Mouse (Mus musculus): ENCODE measurements around the gene Cdh1. TPM values are rescaled to one million over a fixed set of nuclear protein-coding genes. Genes with fewer than 3 reads are reported as not detected.
A peak's percentile ranks its signal among the peaks of the same experiment; 100 is the strongest.
"Not testable (repeated sequence)": the region's sequence is repeated elsewhere in the genome, so short reads cannot be mapped to it uniquely, and the experiment has no call there.

Gene Cdh1
- polyA plus RNA-seq, 1 experiment from 2014 or later, result 3.9 TPM

- Histone ChIP-seq H3K9ac (no peak overlapping the region), H3K36me3 (no peaks in the 10 kb centered on the region), H3K27me3 (no peaks in the 10 kb centered on the region), H3K9me3 (no peaks in the 10 kb centered on the region), H3K4me1 (replicated peaks) (no peaks in the 10 kb centered on the region), H3K4me2 (no peak overlapping the region), H3K27ac (replicated peaks) (no peak overlapping the region), H3K4me3 (no peak overlapping the region)
- 44% methylated on average over 6 of the region's 6 CpGs for WGBS
- 0 out of 2 replicates have a peak, but pooled peaks have one; percentile 27 for ATAC-seq (ENCODE audit: low FRiP score, low read depth)
Observed at GRCm38 (mm10) chr8:106576849-106577555, 26.1 kb upstream of the Cdh1 start.

- Histone ChIP-seq H3K27ac (replicated peaks) (no peak overlapping the region), H3K27me3 (no peaks in the 10 kb centered on the region), H3K4me3 (no peak overlapping the region), H3K9ac (no peak overlapping the region), H3K4me1 (replicated peaks) (no peaks in the 10 kb centered on the region), H3K9me3 (no peaks in the 10 kb centered on the region), H3K4me2 (no peak overlapping the region), H3K36me3 (no peaks in the 10 kb centered on the region)
- 71% methylated on average over 2 of the region's 2 CpGs for WGBS
- ATAC-seq (ENCODE audit: low FRiP score, low read depth), result no peak
Observed at GRCm38 (mm10) chr8:106579510-106579909, 23.6 kb upstream of the Cdh1 start.

GRCm38 (mm10) chr8:106581344-106582088 lies 21.6 kb upstream of the Cdh1 start:
- Histone ChIP-seq H3K4me1 (replicated peaks) (no peaks in the 10 kb centered on the region), H3K4me3 (no peak overlapping the region), H3K9me3 (no peaks in the 10 kb centered on the region), H3K36me3 (no peaks in the 10 kb centered on the region), H3K27me3 (no peaks in the 10 kb centered on the region), H3K4me2 (no peak overlapping the region), H3K27ac (replicated peaks) (no peak overlapping the region), H3K9ac (no peak overlapping the region)
- ATAC-seq (ENCODE audit: low FRiP score, low read depth), result no peak
- WGBS, result 77% methylated on average over 6 of the region's 6 CpGs

- no peak overlapping the region for H3K27ac ChIP-seq (replicated peaks)
- H3K4me1 ChIP-seq (replicated peaks), result no peaks in the 10 kb centered on the region
- no peak overlapping the region for H3K9ac ChIP-seq
- 82% methylated on average over 11 of the region's 11 CpGs for WGBS
- H3K4me3 ChIP-seq, result no peak overlapping the region
- no peak overlapping the region for H3K4me2 ChIP-seq
- no peaks in the 10 kb centered on the region for H3K9me3 ChIP-seq
- no peaks in the 10 kb centered on the region for H3K27me3 ChIP-seq
- no peak for ATAC-seq (ENCODE audit: low FRiP score, low read depth)
- H3K36me3 ChIP-seq, result no peaks in the 10 kb centered on the region
Observed at GRCm38 (mm10) chr8:106584942-106585670, 18.0 kb upstream of the Cdh1 start.

- H3K36me3 ChIP-seq, result no peaks in the 10 kb centered on the region
- H3K4me3 ChIP-seq, result no peak overlapping the region
- H3K9me3 ChIP-seq, result no peaks in the 10 kb centered on the region
- no peaks in the 10 kb centered on the region for H3K4me1 ChIP-seq (replicated peaks)
- H3K27me3 ChIP-seq, result no peaks in the 10 kb centered on the region
- H3K27ac ChIP-seq (replicated peaks), result no peak overlapping the region
- no peak for ATAC-seq (ENCODE audit: low FRiP score, low read depth)
- WGBS, result 88% methylated on average over 3 of the region's 3 CpGs
- no peak overlapping the region for H3K4me2 ChIP-seq
- H3K9ac ChIP-seq, result no peak overlapping the region
Observed at GRCm38 (mm10) chr8:106585671-106586037, 17.5 kb upstream of the Cdh1 start.

GRCm38 (mm10) chr8:106586896-106587295 lies 16.3 kb upstream of the Cdh1 start:
- WGBS, result 80% methylated on average over 8 of the region's 8 CpGs
- Histone ChIP-seq H3K36me3 (no peaks in the 10 kb centered on the region), H3K9me3 (no peaks in the 10 kb centered on the region), H3K4me3 (no peak overlapping the region), H3K9ac (no peak overlapping the region), H3K27ac (replicated peaks) (no peak overlapping the region), H3K27me3 (no peaks in the 10 kb centered on the region), H3K4me2 (no peak overlapping the region), H3K4me1 (replicated peaks) (no peaks in the 10 kb centered on the region)
- no peak for ATAC-seq (ENCODE audit: low FRiP score, low read depth)

- 74% methylated on average over 3 of the region's 3 CpGs for WGBS
Observed at GRCm38 (mm10) chr8:106588443-106589431, 14.4 kb upstream of the Cdh1 start.

GRCm38 (mm10) chr8:106592458-106592857 lies 10.7 kb upstream of the Cdh1 start:
- 67% methylated on average over 3 of the region's 3 CpGs for WGBS
- no peaks in the 10 kb centered on the region for H3K27me3 ChIP-seq
- H3K27ac ChIP-seq (replicated peaks), result no peak overlapping the region
- H3K4me3 ChIP-seq, result no peak overlapping the region
- no peak for ATAC-seq (ENCODE audit: low FRiP score, low read depth)
- H3K9ac ChIP-seq, result no peak overlapping the region
- no peaks in the 10 kb centered on the region for H3K4me1 ChIP-seq (replicated peaks)
- no peak overlapping the region for H3K4me2 ChIP-seq
- no peaks in the 10 kb centered on the region for H3K9me3 ChIP-seq
- no peaks in the 10 kb centered on the region for H3K36me3 ChIP-seq

More at GRCm38 (mm10) chr8:106588443-106589431, 14.4 kb upstream of the Cdh1 start:
- H3K27ac ChIP-seq (replicated peaks), result no peak overlapping the region
- no peaks in the 10 kb centered on the region for H3K4me1 ChIP-seq (replicated peaks)
- ATAC-seq (ENCODE audit: low FRiP score, low read depth), result no peak
- H3K9me3 ChIP-seq, result no peaks in the 10 kb centered on the region
- H3K9ac ChIP-seq, result no peak overlapping the region
- H3K36me3 ChIP-seq, result no peaks in the 10 kb centered on the region
- no peaks in the 10 kb centered on the region for H3K27me3 ChIP-seq
- H3K4me2 ChIP-seq, result no peak overlapping the region
- no peak overlapping the region for H3K4me3 ChIP-seq

- not testable (repeated sequence) for H3K36me3 ChIP-seq; H3K4me3 ChIP-seq; H3K27me3 ChIP-seq; H3K9ac ChIP-seq; ATAC-seq (ENCODE audit: low FRiP score, low read depth); H3K27ac ChIP-seq (replicated peaks); H3K4me1 ChIP-seq (replicated peaks); H3K9me3 ChIP-seq; H3K4me2 ChIP-seq
- WGBS, result 92% methylated on average over 3 of the region's 3 CpGs
Observed at GRCm38 (mm10) chr8:106595623-106596022, 7.5 kb upstream of the Cdh1 start.

- Histone ChIP-seq H3K36me3 (no peaks in the 10 kb centered on the region), H3K9me3 (no peaks in the 10 kb centered on the region), H3K4me1 (replicated peaks) (no peaks in the 10 kb centered on the region), H3K4me2 (no peak overlapping the region), H3K27me3 (peaks cover 9% of the 10 kb centered on the region), H3K27ac (replicated peaks) (no peak overlapping the region), H3K9ac (no peak overlapping the region), H3K4me3 (no peak overlapping the region)
- ATAC-seq (ENCODE audit: low FRiP score, low read depth), result no peak
- WGBS, result 97% methylated on average over 5 of the region's 5 CpGs
Observed at GRCm38 (mm10) chr8:106597067-106597466, 6.1 kb upstream of the Cdh1 start.

GRCm38 (mm10) chr8:106599265-106599979 lies 3.7 kb upstream of the Cdh1 start:
- Histone ChIP-seq H3K9ac (no peak overlapping the region), H3K9me3 (no peaks in the 10 kb centered on the region), H3K27me3 (peaks cover 32% of the 10 kb centered on the region), H3K4me1 (replicated peaks) (peaks cover 16% of the 10 kb centered on the region), H3K36me3 (no peaks in the 10 kb centered on the region), H3K27ac (replicated peaks) (no peak overlapping the region), H3K4me3 (no peak overlapping the region), H3K4me2 (no peak overlapping the region)
- ATAC-seq (ENCODE audit: low FRiP score, low read depth), result no peak
- 28% methylated on average over 7 of the region's 7 CpGs for WGBS
